Mouse (Mus musculus) cerebellum, adult 11 months (tissue): ENCODE measurements around the gene Aqp3.

Experiments
- DNase-seq: peaks from one replicate; pipeline ENCODE4 v3.0.0; 2022

Gene Aqp3

DNA sequence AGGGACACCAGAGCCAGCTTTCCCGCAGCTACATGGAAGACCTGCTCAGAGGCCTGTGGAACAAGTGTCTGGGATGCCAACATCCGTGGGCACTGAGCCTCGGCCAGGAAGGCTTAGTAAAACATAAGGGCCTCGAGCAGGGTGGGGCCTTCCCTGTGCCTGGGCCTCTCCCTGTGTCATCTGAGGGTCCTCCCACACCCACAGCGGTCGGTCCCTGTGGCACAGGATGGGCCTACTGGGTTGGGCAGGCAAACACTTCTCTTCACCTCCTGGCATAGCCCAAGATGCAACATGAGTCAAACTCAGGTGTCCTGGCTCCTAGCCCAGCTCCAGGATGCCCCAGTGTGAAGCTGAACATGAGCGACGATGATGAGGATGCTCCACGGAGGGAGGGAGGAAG, 40.6 kb downstream of the Aqp3 start:
- DNase-seq, result peak; percentile 17

DNA sequence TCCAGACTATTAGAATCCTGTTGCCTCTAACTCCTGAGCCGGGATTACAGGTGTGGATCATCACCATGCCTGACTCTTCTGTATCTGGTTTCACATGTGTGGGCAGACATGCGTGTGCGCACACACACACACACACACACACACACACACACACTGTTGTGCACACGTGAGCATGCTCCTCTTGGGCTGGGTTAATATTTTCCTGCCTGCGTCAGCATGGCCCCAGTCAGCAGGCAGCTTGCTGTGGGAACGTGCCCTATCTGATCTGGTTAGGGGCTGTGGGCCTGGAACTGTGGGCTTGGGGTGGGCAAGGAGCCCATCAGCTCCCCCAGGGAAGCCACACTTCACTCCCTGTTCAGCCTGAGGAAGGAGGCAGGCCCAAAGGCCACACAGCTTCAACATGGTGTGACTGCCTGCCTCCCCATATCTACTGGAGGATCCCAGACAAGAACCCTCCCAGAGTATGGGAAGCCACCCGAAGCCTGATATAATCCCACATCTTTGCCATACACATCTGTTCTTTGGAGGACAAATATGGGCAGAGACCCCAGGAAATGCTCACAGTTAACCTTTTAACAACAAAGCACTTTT, 41.1 kb downstream of the Aqp3 start:
- DNase-seq, result no peak

GRCm38 (mm10) chr4:41056253-41056652, 41.7 kb downstream of the Aqp3 start:
- DNase-seq, result no peak

DNA sequence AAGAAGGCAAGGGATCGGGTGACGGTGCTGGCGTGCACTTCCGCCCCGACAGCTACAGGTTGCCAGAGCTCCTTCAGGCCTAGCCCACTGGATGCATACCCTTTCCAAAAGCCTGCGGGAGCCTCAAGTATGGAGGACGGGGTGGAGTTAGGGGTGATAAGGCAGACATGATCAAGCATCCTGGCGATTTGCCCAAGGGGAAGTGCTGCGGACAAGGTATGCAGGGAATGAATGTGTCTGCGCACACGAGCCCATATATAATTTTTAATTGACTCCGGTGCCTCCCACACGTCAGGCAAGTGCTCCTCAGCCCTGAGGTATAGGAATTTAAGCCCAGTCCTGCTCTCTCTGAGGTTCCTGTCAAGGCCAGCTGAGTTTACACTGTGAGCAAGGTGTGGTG, 42.9 kb downstream of the Aqp3 start:
- DNase-seq, result no peak

GRCm38 (mm10) chr4:41051781-41052180, 46.2 kb downstream of the Aqp3 start:
- DNase-seq, result no peak

GRCm38 (mm10) chr4:41050726-41051675, 47.0 kb downstream of the Aqp3 start:
- peak; percentile 78 for DNase-seq

- DNase-seq, result no peak
These were observed 49.1 kb downstream of the Aqp3 start for GRCm38 (mm10) chr4:41048926-41049325.

GRCm38 (mm10) chr4:41047524-41048271, 50.3 kb downstream of the Aqp3 start, which contains the start of gene Aqp7:
Gene Aqp7 (minus strand): TSS chr4:41048139.
- DNase-seq, result no peak

DNA sequence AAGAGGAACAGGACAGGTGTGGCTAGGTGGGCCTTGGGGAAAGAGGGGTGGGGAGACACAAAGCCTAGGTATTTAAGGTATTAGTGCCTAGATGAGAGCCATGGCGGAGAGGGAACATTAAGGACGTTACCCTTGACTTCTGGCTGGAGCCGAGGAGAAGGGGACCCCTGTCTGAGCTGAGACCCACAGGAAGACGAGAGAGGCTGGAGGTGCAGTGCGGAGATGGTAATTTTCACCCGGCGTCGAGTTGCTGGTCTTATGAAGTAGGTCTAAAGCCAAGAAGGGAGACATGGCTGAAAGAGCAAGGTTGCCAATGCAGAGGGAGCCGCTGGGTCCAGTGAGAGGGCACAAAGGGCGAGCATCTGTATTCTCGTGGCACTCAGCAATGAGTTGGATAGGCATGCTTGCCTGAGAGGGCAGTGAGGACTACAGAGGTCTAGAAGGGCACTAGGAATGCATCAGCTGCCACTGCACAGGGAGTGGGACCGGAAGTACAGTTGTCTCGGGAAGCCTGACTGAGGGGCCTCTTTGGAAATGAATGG, 51.7 kb downstream of the Aqp3 start:
- DNase-seq, result no peak

GRCm38 (mm10) chr4:41045288-41045687, 52.7 kb downstream of the Aqp3 start:
- no peak for DNase-seq

GRCm38 (mm10) chr4:41043961-41044360, 54.0 kb downstream of the Aqp3 start:
- no peak for DNase-seq

- DNase-seq, result no peak
These were observed 55.1 kb downstream of the Aqp3 start for GRCm38 (mm10) chr4:41042880-41043279.
